Mouse (Mus musculus): Measurements from ENCODE around the gene Tesc. TPM values are rescaled to one million over a fixed set of nuclear protein-coding genes. Genes with fewer than 3 reads are reported as not detected.

The Tesc gene
- polyA plus RNA-seq, 1 experiment from 2014 or later: 5.3 TPM

- ATAC-seq (ENCODE audit: insufficient read depth) (no peak), DNase-seq (no peak)
- WGBS: 56% methylated on average over 10 of the region's 10 CpGs
- Histone ChIP-seq H3K4me2 (no peak overlapping the region), H3K27me3 (ENCODE audit: insufficient read depth, low read length) (no peaks in the 10 kb centered on the region), H3K36me3 (ENCODE audit: insufficient read depth) (peaks cover 46% of the 10 kb centered on the region), H3K9ac (no peak overlapping the region), H3K27ac (ENCODE audit: low read depth) (no peak overlapping the region), H3K4me1 (ENCODE audit: insufficient read depth) (no peaks in the 10 kb centered on the region), H3K4me3 (ENCODE audit: low read depth, low read length) (no peak overlapping the region), H3K9me3 (ENCODE audit: low read depth, low read length) (no peaks in the 10 kb centered on the region)
- no peak for TF ChIP-seq CTCF (IDR thresholded peaks at IDR 0.05; ENCODE audit: low read depth)
Measured at GRCm38 (mm10) chr5:118064284-118064901, 36.9 kb downstream of the Tesc start.

- H3K9me3 ChIP-seq (ENCODE audit: low read depth, low read length): no peaks in the 10 kb centered on the region
- ATAC-seq (ENCODE audit: insufficient read depth): no peak
- H3K4me1 ChIP-seq (ENCODE audit: insufficient read depth): no peaks in the 10 kb centered on the region
- no peak overlapping the region for H3K4me3 ChIP-seq (ENCODE audit: low read depth, low read length)
- 78% methylated on average over 19 of the region's 19 CpGs for WGBS
- H3K27me3 ChIP-seq (ENCODE audit: insufficient read depth, low read length): no peaks in the 10 kb centered on the region
- no peak overlapping the region for H3K9ac ChIP-seq
- TF ChIP-seq CTCF (IDR thresholded peaks at IDR 0.05; ENCODE audit: low read depth): no peak
- DNase-seq: no peak
- H3K36me3 ChIP-seq (ENCODE audit: insufficient read depth): peaks cover 55% of the 10 kb centered on the region
- H3K4me2 ChIP-seq: no peak overlapping the region
- peak overlapping the region; percentile 30 for H3K27ac ChIP-seq (ENCODE audit: low read depth)
Measured at GRCm38 (mm10) chr5:118065516-118066255, 38.1 kb downstream of the Tesc start.

- 61% methylated on average over 5 of the region's 5 CpGs for WGBS
- Histone ChIP-seq H3K9me3 (ENCODE audit: low read depth, low read length) (no peaks in the 10 kb centered on the region), H3K36me3 (ENCODE audit: insufficient read depth) (peaks cover 60% of the 10 kb centered on the region), H3K4me1 (ENCODE audit: insufficient read depth) (no peaks in the 10 kb centered on the region), H3K4me3 (ENCODE audit: low read depth, low read length) (no peak overlapping the region), H3K4me2 (no peak overlapping the region), H3K27ac (ENCODE audit: low read depth) (no peak overlapping the region), H3K27me3 (ENCODE audit: insufficient read depth, low read length) (no peaks in the 10 kb centered on the region), H3K9ac (no peak overlapping the region)
- DNase-seq: peak; percentile 65
- no peak for ATAC-seq (ENCODE audit: insufficient read depth)
- peak; percentile 82 for TF ChIP-seq CTCF (IDR thresholded peaks at IDR 0.05; ENCODE audit: low read depth)
Measured at GRCm38 (mm10) chr5:118066828-118067227, 39.3 kb downstream of the Tesc start.

GRCm38 (mm10) chr5:118067572-118067971, 40.0 kb downstream of the Tesc start:
- H3K4me2 ChIP-seq: no peak overlapping the region
- no peak for TF ChIP-seq CTCF (IDR thresholded peaks at IDR 0.05; ENCODE audit: low read depth)
- no peaks in the 10 kb centered on the region for H3K27me3 ChIP-seq (ENCODE audit: insufficient read depth, low read length)
- no peaks in the 10 kb centered on the region for H3K9me3 ChIP-seq (ENCODE audit: low read depth, low read length)
- H3K27ac ChIP-seq (ENCODE audit: low read depth): peak overlapping the region; percentile 36; the same call in 1 of the 2 replicates
- 61% methylated on average over 4 of the region's 4 CpGs for WGBS
- no peak overlapping the region for H3K4me3 ChIP-seq (ENCODE audit: low read depth, low read length)
- H3K9ac ChIP-seq: no peak overlapping the region
- DNase-seq: no peak
- peaks cover 67% of the 10 kb centered on the region for H3K36me3 ChIP-seq (ENCODE audit: insufficient read depth)
- no peak for ATAC-seq (ENCODE audit: insufficient read depth)
- no peaks in the 10 kb centered on the region for H3K4me1 ChIP-seq (ENCODE audit: insufficient read depth)

GRCm38 (mm10) chr5:118067984-118068494, 40.5 kb downstream of the Tesc start:
- peak; percentile 75 for ATAC-seq (ENCODE audit: insufficient read depth)
- DNase-seq: peak; percentile 77
- no peak overlapping the region for H3K4me2 ChIP-seq
- WGBS: 51% methylated on average over 9 of the region's 9 CpGs
- no peaks in the 10 kb centered on the region for H3K9me3 ChIP-seq (ENCODE audit: low read depth, low read length)
- peak overlapping the region; percentile 36; the same call in 1 of the 2 replicates for H3K27ac ChIP-seq (ENCODE audit: low read depth)
- no peak overlapping the region for H3K9ac ChIP-seq
- no peak overlapping the region for H3K4me3 ChIP-seq (ENCODE audit: low read depth, low read length)
- H3K4me1 ChIP-seq (ENCODE audit: insufficient read depth): no peaks in the 10 kb centered on the region
- TF ChIP-seq CTCF (IDR thresholded peaks at IDR 0.05; ENCODE audit: low read depth): peak; percentile 4; the same call in 1 of the 2 replicates
- no peaks in the 10 kb centered on the region for H3K27me3 ChIP-seq (ENCODE audit: insufficient read depth, low read length)
- peaks cover 71% of the 10 kb centered on the region for H3K36me3 ChIP-seq (ENCODE audit: insufficient read depth)

- TF ChIP-seq CTCF (IDR thresholded peaks at IDR 0.05; ENCODE audit: low read depth): peak; percentile 95
- Histone ChIP-seq H3K27me3 (ENCODE audit: insufficient read depth, low read length) (no peaks in the 10 kb centered on the region), H3K9ac (no peak overlapping the region), H3K9me3 (ENCODE audit: low read depth, low read length) (no peaks in the 10 kb centered on the region), H3K4me3 (ENCODE audit: low read depth, low read length) (no peak overlapping the region), H3K36me3 (ENCODE audit: insufficient read depth) (peaks cover 81% of the 10 kb centered on the region), H3K4me2 (no peak overlapping the region), H3K4me1 (ENCODE audit: insufficient read depth) (no peaks in the 10 kb centered on the region), H3K27ac (ENCODE audit: low read depth) (no peak overlapping the region)
- DNase-seq (peak; percentile 90), ATAC-seq (ENCODE audit: insufficient read depth) (peak; percentile 42; the same call in 1 of the 2 replicates)
- 34% methylated on average over 9 of the region's 9 CpGs for WGBS
Measured at GRCm38 (mm10) chr5:118069315-118069714, 41.8 kb downstream of the Tesc start.

GRCm38 (mm10) chr5:118071766-118072165, 44.2 kb downstream of the Tesc start:
- Histone ChIP-seq H3K4me1 (ENCODE audit: insufficient read depth) (no peaks in the 10 kb centered on the region), H3K9me3 (ENCODE audit: low read depth, low read length) (no peaks in the 10 kb centered on the region), H3K4me3 (ENCODE audit: low read depth, low read length) (no peak overlapping the region), H3K36me3 (ENCODE audit: insufficient read depth) (peaks cover 82% of the 10 kb centered on the region), H3K9ac (no peak overlapping the region), H3K27ac (ENCODE audit: low read depth) (no peak overlapping the region), H3K4me2 (no peak overlapping the region), H3K27me3 (ENCODE audit: insufficient read depth, low read length) (no peaks in the 10 kb centered on the region)
- DNase-seq (no peak), ATAC-seq (ENCODE audit: insufficient read depth) (no peak)
- no peak for TF ChIP-seq CTCF (IDR thresholded peaks at IDR 0.05; ENCODE audit: low read depth)
- 80% methylated on average over 5 of the region's 5 CpGs for WGBS
